Mouse (Mus musculus) MEL (cell line): ENCODE results near the gene Zfp382. TPM values are rescaled to one million over a fixed set of nuclear protein-coding genes. Genes with fewer than 3 reads are reported as not detected.

Experiments used
- DNase-seq: peaks from one replicate; pipeline ENCODE4 v3.0.0; 2011; ENCODE audit warnings: low read depth, low spot score
- H3K27ac ChIP-seq: 2 replicates; pipeline ENCODE4 v1.5.1; 2012; ENCODE audit warnings: low read depth, mild to moderate bottlenecking, control low read depth, low read length, moderate library complexity; ENCODE audit not compliant: control insufficient read depth
- H3K27me3 ChIP-seq, 2 experiments: fragments of 150-350 bp in 1 of 2; sonication (generic) in 1 of 2; 2 replicates each; pipeline ENCODE4 v1.6.1; 2012; ENCODE audit warnings: low read length in 2 of 2, mild to moderate bottlenecking in 2 of 2, improper control_type of control experiment in 1 of 2, moderate library complexity in 1 of 2; ENCODE audit not compliant: insufficient read depth in 2 of 2, control insufficient read depth in 1 of 2
- H3K36me3 ChIP-seq, 2 experiments: 2 replicates each; pipeline ENCODE4 v1.6.1; 2012 to 2014; ENCODE audit warnings: low read length in 2 of 2, improper control_type of control experiment in 1 of 2, inconsistent platforms in 1 of 2, mild to moderate bottlenecking in 1 of 2; ENCODE audit not compliant: insufficient read depth in 2 of 2, control insufficient read depth in 1 of 2
- H3K4me1 ChIP-seq, 2 experiments: fragments of 150-350 bp in 1 of 2; sonication (generic) in 1 of 2; 2 replicates each; pipeline ENCODE4 v1.6.1; 2012; ENCODE audit warnings: low read length in 2 of 2, improper control_type of control experiment in 1 of 2, mild to moderate bottlenecking in 1 of 2; ENCODE audit not compliant: insufficient read depth in 2 of 2, control insufficient read depth in 1 of 2
- H3K4me3 ChIP-seq, 2 experiments: fragments of 150-350 bp in 1 of 2; sonication (generic) in 1 of 2; 2 replicates each; pipeline ENCODE4 v1.5.1; 2012; ENCODE audit warnings: low read depth in 2 of 2, low read length in 2 of 2, mild to moderate bottlenecking in 2 of 2, moderate library complexity in 2 of 2, control low read depth in 1 of 2, improper control_type of control experiment in 1 of 2; ENCODE audit not compliant: control insufficient read depth in 1 of 2, insufficient read depth in 1 of 2
- H3K79me2 ChIP-seq: 2 replicates; pipeline ENCODE4 v1.6.1; 2012; ENCODE audit warnings: mild to moderate bottlenecking, low read length, moderate library complexity; ENCODE audit not compliant: control insufficient read depth, poor library complexity, insufficient read depth
- H3K9ac ChIP-seq: 2 replicates; pipeline ENCODE4 v1.6.1; 2012; ENCODE audit warnings: low read depth, mild to moderate bottlenecking, control low read depth, low read length, moderate library complexity; ENCODE audit not compliant: control insufficient read depth, poor library complexity, severe bottlenecking
- H3K9me3 ChIP-seq: fragments of 150-350 bp; sonication (generic); replicated peaks from 2 replicates; pipeline ENCODE4 v1.6.1; 2012; ENCODE audit warnings: mild to moderate bottlenecking, low read length, improper control_type of control experiment, moderate library complexity; ENCODE audit not compliant: insufficient read depth
- BHLHE40 ChIP-seq: IDR thresholded peaks from 2 replicates; pipeline ENCODE4 v1.6.1; 2012; ENCODE audit warnings: low read depth, mild to moderate bottlenecking, inconsistent platforms, low read length, improper control_type of control experiment, borderline replicate concordance
- CHD1 ChIP-seq: IDR thresholded peaks from 2 replicates; pipeline ENCODE4 v1.6.1; 2012; ENCODE audit warnings: low read depth, mild to moderate bottlenecking, inconsistent platforms, low read length, improper control_type of control experiment
- CTCF ChIP-seq, 3 experiments: IDR thresholded peaks in 2 of 3; conservative IDR thresholded peaks in 1 of 3; 2 replicates each; pipeline ENCODE4 v1.5.1; 2011 to 2012; ENCODE audit warnings: low read length in 3 of 3, low read depth in 2 of 3, mild to moderate bottlenecking in 2 of 3, improper control_type of control experiment in 1 of 3, inconsistent platforms in 1 of 3, mixed read lengths in 1 of 3, moderate library complexity in 1 of 3; ENCODE audit not compliant: control insufficient read depth in 1 of 3, insufficient read depth in 1 of 3, poor library complexity in 1 of 3, severe bottlenecking in 1 of 3
- E2F4 ChIP-seq: IDR thresholded peaks from 2 replicates; pipeline ENCODE4 v1.6.1; 2011; ENCODE audit warnings: low read depth, low read length, improper control_type of control experiment, borderline replicate concordance
- EP300 ChIP-seq, 2 experiments: IDR thresholded peaks; 2 replicates each; pipeline ENCODE4 v1.6.1; 2011; ENCODE audit warnings: improper control_type of control experiment in 2 of 2, low read length in 2 of 2, low read depth in 1 of 2, mild to moderate bottlenecking in 1 of 2
- ETS1 ChIP-seq: IDR thresholded peaks from 2 replicates; pipeline ENCODE4 v1.6.1; 2012; ENCODE audit warnings: low read depth, mild to moderate bottlenecking, inconsistent platforms, low read length, improper control_type of control experiment, moderate library complexity
- GABPA ChIP-seq: IDR thresholded peaks from 2 replicates; pipeline ENCODE4 v1.6.1; 2012; ENCODE audit warnings: low read depth, mild to moderate bottlenecking, inconsistent platforms, low read length, improper control_type of control experiment, moderate library complexity
- GATA1 ChIP-seq: IDR thresholded peaks from 2 replicates; pipeline ENCODE4 v1.6.1; 2011; ENCODE audit warnings: low read depth, low read length, improper control_type of control experiment
- JUND ChIP-seq: IDR thresholded peaks from 2 replicates; pipeline ENCODE4 v1.6.1; 2011; ENCODE audit warnings: low read depth, mild to moderate bottlenecking, improper control_type of control experiment, low read length
- KAT2A ChIP-seq: conservative IDR thresholded peaks from 2 replicates; pipeline ENCODE4 v1.6.1; 2012; ENCODE audit warnings: low read depth, low read length, improper control_type of control experiment, inconsistent platforms
- MAFK ChIP-seq: IDR thresholded peaks from 2 replicates; pipeline ENCODE4 v1.6.1; 2011; ENCODE audit warnings: low read depth, mild to moderate bottlenecking, low read length, improper control_type of control experiment, borderline replicate concordance
- MAX ChIP-seq: IDR thresholded peaks from 2 replicates; pipeline ENCODE4 v1.6.1; 2011; ENCODE audit warnings: low read length, improper control_type of control experiment
- MAZ ChIP-seq: IDR thresholded peaks from 2 replicates; pipeline ENCODE4 v1.6.1; 2012; ENCODE audit warnings: low read depth, mild to moderate bottlenecking, inconsistent platforms, low read length, improper control_type of control experiment
- MEF2A ChIP-seq: IDR thresholded peaks from 2 replicates; pipeline ENCODE4 v1.6.1; 2014; ENCODE audit warnings: low read depth, mild to moderate bottlenecking, inconsistent platforms, low read length, improper control_type of control experiment; ENCODE audit not compliant: poor library complexity, insufficient replicate concordance, severe bottlenecking; ENCODE audit errors: extremely low read depth
- MXI1 ChIP-seq: IDR thresholded peaks from 2 replicates; pipeline ENCODE4 v1.6.1; 2011; ENCODE audit warnings: mild to moderate bottlenecking, low read depth, low read length, improper control_type of control experiment
- MYB ChIP-seq: IDR thresholded peaks from 2 replicates; pipeline ENCODE4 v1.6.1; 2011; ENCODE audit warnings: mild to moderate bottlenecking, low read depth, low read length, improper control_type of control experiment
- NELFE ChIP-seq: IDR thresholded peaks from 2 replicates; pipeline ENCODE4 v1.6.1; 2011; ENCODE audit warnings: low read depth, low read length, improper control_type of control experiment
- NRF1 ChIP-seq: IDR thresholded peaks from 2 replicates; pipeline ENCODE4 v1.6.1; 2014; ENCODE audit warnings: low read depth, mild to moderate bottlenecking, inconsistent platforms, low read length, improper control_type of control experiment, moderate library complexity; ENCODE audit not compliant: poor library complexity, insufficient read depth, severe bottlenecking
- POLR2AphosphoS2 ChIP-seq: IDR thresholded peaks from 2 replicates; pipeline ENCODE4 v1.6.1; 2011; ENCODE audit warnings: low read length, improper control_type of control experiment
- RAD21 ChIP-seq: IDR thresholded peaks from 2 replicates; pipeline ENCODE4 v1.6.1; 2011; ENCODE audit warnings: mild to moderate bottlenecking, low read depth, low read length, improper control_type of control experiment
- SIN3A ChIP-seq: IDR thresholded peaks from 2 replicates; pipeline ENCODE4 v1.6.1; 2012; ENCODE audit warnings: low read length, improper control_type of control experiment, inconsistent platforms
- TAL1 ChIP-seq: IDR thresholded peaks from 2 replicates; pipeline ENCODE4 v1.6.1; 2012; ENCODE audit warnings: mild to moderate bottlenecking, inconsistent platforms, low read length, moderate library complexity, mixed read lengths
- TCF12 ChIP-seq: IDR thresholded peaks from 2 replicates; pipeline ENCODE4 v1.6.1; 2014; ENCODE audit warnings: low read depth, mild to moderate bottlenecking, inconsistent platforms, low read length, improper control_type of control experiment, moderate library complexity
- UBTF ChIP-seq: IDR thresholded peaks from 2 replicates; pipeline ENCODE4 v1.6.1; 2012; ENCODE audit warnings: low read depth, mild to moderate bottlenecking, inconsistent platforms, low read length, improper control_type of control experiment, moderate library complexity, borderline replicate concordance; ENCODE audit not compliant: insufficient read depth
- ZKSCAN1 ChIP-seq: IDR thresholded peaks from 2 replicates; pipeline ENCODE4 v1.6.1; 2012; ENCODE audit warnings: low read depth, mild to moderate bottlenecking, inconsistent platforms, low read length, improper control_type of control experiment, moderate library complexity
- ZMIZ1 ChIP-seq: IDR thresholded peaks from 2 replicates; pipeline ENCODE4 v1.6.1; 2012; ENCODE audit warnings: low read depth, mild to moderate bottlenecking, inconsistent platforms, low read length, improper control_type of control experiment, moderate library complexity
- ZNF384 ChIP-seq: IDR thresholded peaks from 2 replicates; pipeline ENCODE4 v1.6.1; 2012; ENCODE audit warnings: low read depth, mild to moderate bottlenecking, inconsistent platforms, low read length, improper control_type of control experiment
- polyA plus RNA-seq, 2 experiments: library from polyadenylated mRNA; stranded (reverse) in 1 of 2; unstranded in 1 of 2; fragments of >175 nt in 1 of 2; fragments of >200 nt in 1 of 2; gene quantifications; 2 replicates each; pipeline versions ENCODE4 v1.2.1 to v1.2.4; 2012; ENCODE audit warnings: low replicate concordance in 2 of 2, low read depth in 1 of 2; ENCODE audit not compliant: insufficient read length in 2 of 2, insufficient read depth in 1 of 2, missing spikeins in 1 of 2
- total RNA-seq: library from RNA; depleted of rRNA; stranded (reverse); fragments of 300-350 nt; gene quantifications from 2 replicates; pipeline ENCODE4 v1.2.3, GENCODE M21; 2012

Gene Zfp382
- total and polyA plus RNA-seq, 3 experiments = 3.9 to 7.1 TPM; not detected in 1

GRCm38 (mm10) chr7:30093918-30094415, 27.8 kb upstream of the Zfp382 start:
- Histone ChIP-seq H3K27me3 (no peaks in the 10 kb centered on the region), H3K9me3 (no peaks in the 10 kb centered on the region), H3K4me1 (peaks cover 0 to 17% of the 10 kb centered on the region in 2 experiments; a peak in 3 of 4 replicates), H3K27ac (no peak overlapping the region), H3K79me2 (peaks cover 8% of the 10 kb centered on the region), H3K9ac (peak overlapping the region; percentile 53), H3K4me3 (peak overlapping the region; percentile 83 to 88), H3K36me3 (peaks cover 0 to 8% of the 10 kb centered on the region in 2 experiments; a peak in 2 of 4 replicates)
- DNase-seq = no peak
- TF ChIP-seq TCF12 (no peak), MAFK (no peak), SIN3A (no peak), MXI1 (no peak), BHLHE40 (no peak), ZMIZ1 (no peak), TAL1 (no peak), MEF2A (no peak), GATA1 (no peak), EP300 (IDR thresholded peaks at IDR 0.05; ENCODE audit: low read depth in 1 of 2, low read length in 2 of 2) (no peak), KAT2A (no peak), MYB (no peak), MAZ (no peak), ZKSCAN1 (no peak), CHD1 (no peak), POLR2AphosphoS2 (no peak), CTCF (IDR thresholded peaks at IDR 0.05 in 2 of 3, conservative IDR thresholded peaks at IDR 0.05 in 1 of 3; ENCODE audit: control insufficient read depth in 1 of 3, insufficient read depth in 1 of 3, low read depth in 2 of 3, low read length in 3 of 3, poor library complexity in 1 of 3, severe bottlenecking in 1 of 3) (no peak), UBTF (no peak)

- H3K27ac ChIP-seq = peak within 1 kb of the TSS; percentile 83
- peak; percentile 96 for DNase-seq
- H3K79me2 ChIP-seq = peaks cover 4% of the 10 kb centered on the region; the same call in 1 of the 2 replicates
- H3K4me1 ChIP-seq = peaks cover 0 to 12% of the 10 kb centered on the region in 2 experiments; a peak in 3 of 4 replicates
- peaks cover 0 to 8% of the 10 kb centered on the region in 2 experiments; a peak in 2 of 4 replicates for H3K36me3 ChIP-seq
- no peaks in the 10 kb centered on the region for H3K27me3 ChIP-seq
- H3K9ac ChIP-seq = peak within 1 kb of the TSS; percentile 80
- no peaks in the 10 kb centered on the region for H3K9me3 ChIP-seq
- H3K4me3 ChIP-seq = peak within 1 kb of the TSS; percentile 83 to 88
- TF ChIP-seq CHD1 (no peak), BHLHE40 (no peak), ZMIZ1 (0 out of 2 replicates have a peak, but pooled peaks have one; percentile 26), TCF12 (peak; percentile 62), GABPA (no peak), RAD21 (no peak), E2F4 (peak; percentile 44; the same call in 1 of the 2 replicates), ZNF384 (no peak), TAL1 (no peak), POLR2AphosphoS2 (0 out of 2 replicates have a peak, but pooled peaks have one; percentile 48), NRF1 (peak; percentile 89), MAZ (peak; percentile 81; the same call in 1 of the 2 replicates), KAT2A (peak; percentile 82), JUND (no peak), UBTF (no peak), NELFE (peak; percentile 58), MAX (no peak), ETS1 (peak; percentile 28; the same call in 1 of the 2 replicates)
These were observed 26.9 kb upstream of the Zfp382 start, which contains the start of gene Zfp260 for GRCm38 (mm10) chr7:30094646-30095429. Zfp260 (plus strand) TSS chr7:30094777.
